Mouse (Mus musculus): ENCODE measurements around the gene Uevld. TPM values are rescaled to one million over a fixed set of nuclear protein-coding genes. Genes with fewer than 3 reads are reported as not detected.
"Not testable (repeated sequence)": the region's sequence is repeated elsewhere in the genome, so short reads cannot be mapped to it uniquely, and the experiment has no call there.

The Uevld gene
- polyA plus RNA-seq, 1 experiment from 2014 or later, result 5.5 TPM

DNA sequence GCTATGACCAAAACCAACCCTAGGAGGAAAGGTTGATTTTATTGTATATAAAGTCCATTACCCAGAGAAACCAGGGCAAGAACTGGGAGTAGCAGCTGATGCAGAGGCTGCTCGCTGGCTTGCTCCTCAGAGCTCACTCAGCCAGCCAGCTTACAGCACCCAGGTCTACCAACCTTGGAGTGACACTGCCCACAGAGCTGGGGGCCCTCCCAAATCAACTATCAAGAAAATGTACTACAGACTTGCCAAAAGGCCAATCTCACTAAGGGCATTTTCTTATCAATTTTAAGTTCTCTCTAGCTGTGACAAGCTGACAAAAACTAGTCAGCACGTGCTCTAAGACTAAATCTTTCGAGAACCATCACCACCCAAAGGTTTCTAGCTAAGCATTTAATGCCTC lies 37.2 kb upstream of the Uevld start:
- H3K36me3 ChIP-seq, result peaks cover 77% of the 10 kb centered on the region
- WGBS, result 97% methylated on average over 3 of the region's 3 CpGs

DNA sequence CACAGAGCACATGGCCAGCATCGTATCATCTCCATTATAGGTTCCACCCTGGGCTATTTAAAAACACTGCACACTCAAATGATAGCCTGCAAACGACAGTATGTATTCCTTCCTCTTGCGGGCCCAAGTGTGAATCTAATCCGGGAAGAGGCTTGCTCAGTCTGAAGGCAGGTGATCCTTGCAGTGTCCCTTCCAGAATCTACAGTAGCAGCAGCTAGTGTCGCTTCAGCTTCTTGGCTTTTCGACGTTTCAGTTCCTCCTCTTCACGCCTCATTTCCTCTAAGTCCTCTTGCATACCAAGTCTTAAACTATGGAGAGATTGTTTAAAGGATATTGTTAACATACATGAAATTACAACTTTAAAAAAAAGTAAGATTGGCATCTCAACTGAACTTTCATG lies 34.8 kb upstream of the Uevld start:
- Histone ChIP-seq H3K27me3 (no peaks in the 10 kb centered on the region), H3K4me1 (replicated peaks) (no peaks in the 10 kb centered on the region), H3K9ac (no peak overlapping the region), H3K27ac (replicated peaks) (no peak overlapping the region), H3K4me3 (no peak overlapping the region), H3K36me3 (peaks cover 69% of the 10 kb centered on the region), H3K9me3 (no peaks in the 10 kb centered on the region), H3K4me2 (no peak overlapping the region)
- no peak for ATAC-seq (ENCODE audit: low read depth)
- 71% methylated on average over 8 of the region's 8 CpGs for WGBS

More for the DNA sequence above, 37.2 kb upstream of the Uevld start:
- Histone ChIP-seq H3K9me3 (no peaks in the 10 kb centered on the region), H3K27ac (replicated peaks) (no peak overlapping the region), H3K27me3 (no peaks in the 10 kb centered on the region), H3K9ac (no peak overlapping the region), H3K4me1 (replicated peaks) (peaks cover 9% of the 10 kb centered on the region), H3K4me2 (no peak overlapping the region), H3K4me3 (no peak overlapping the region)
- no peak for ATAC-seq (ENCODE audit: low read depth)

DNA sequence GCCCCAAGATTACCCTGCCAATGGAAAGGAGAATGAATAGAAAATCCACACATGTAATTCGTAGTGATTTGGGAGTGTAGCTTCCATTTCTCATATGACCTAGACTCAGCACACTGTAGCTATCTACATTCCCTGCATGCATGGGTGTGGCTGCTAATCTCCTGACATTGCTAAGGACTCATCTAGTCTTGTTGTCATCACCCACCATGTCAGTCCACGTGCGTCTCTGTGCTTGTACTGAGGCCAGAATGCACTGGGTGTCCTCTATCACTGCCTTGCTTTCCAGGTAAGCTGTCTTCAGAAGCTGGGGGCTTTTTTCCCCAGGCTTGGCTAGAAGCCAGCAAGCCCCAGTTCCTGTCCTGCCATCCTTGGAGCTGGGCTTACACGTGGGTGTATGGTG lies 31.1 kb upstream of the Uevld start:
- 80% methylated on average over 4 of the region's 4 CpGs for WGBS
- not testable (repeated sequence) for H3K4me3 ChIP-seq; H3K9ac ChIP-seq; ATAC-seq (ENCODE audit: low read depth); H3K4me1 ChIP-seq (replicated peaks); H3K27ac ChIP-seq (replicated peaks); H3K27me3 ChIP-seq; H3K4me2 ChIP-seq; H3K9me3 ChIP-seq
- H3K36me3 ChIP-seq, result peaks cover 34% of the 10 kb centered on the region

DNA sequence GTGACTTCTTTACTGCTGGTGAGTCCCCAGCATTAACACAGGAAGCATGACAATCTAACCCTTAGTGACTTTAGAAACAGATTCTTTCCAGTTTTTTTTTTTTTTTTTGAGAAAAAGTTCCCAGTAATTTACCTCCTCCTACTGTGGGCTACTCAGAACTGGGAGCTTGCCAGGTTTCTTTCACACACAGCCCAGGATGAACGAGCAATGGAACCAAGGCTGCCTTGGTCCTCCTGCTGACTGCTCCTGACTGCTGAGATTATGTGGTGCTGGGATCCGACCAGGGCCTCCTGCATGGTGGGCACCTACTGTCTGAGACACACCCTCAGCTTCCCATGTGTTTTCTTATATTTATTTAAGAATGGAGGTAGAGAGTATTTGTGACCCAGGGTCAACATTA lies 28.7 kb upstream of the Uevld start:
- Histone ChIP-seq H3K27ac (replicated peaks) (no peak overlapping the region), H3K9me3 (no peaks in the 10 kb centered on the region), H3K27me3 (no peaks in the 10 kb centered on the region), H3K9ac (no peak overlapping the region), H3K4me1 (replicated peaks) (no peaks in the 10 kb centered on the region; the same call in 1 of the 2 replicates), H3K36me3 (peaks cover 15% of the 10 kb centered on the region), H3K4me2 (no peak overlapping the region), H3K4me3 (no peak overlapping the region)
- no peak for ATAC-seq (ENCODE audit: low read depth)
- 66% methylated on average over 2 of the region's 2 CpGs for WGBS

DNA sequence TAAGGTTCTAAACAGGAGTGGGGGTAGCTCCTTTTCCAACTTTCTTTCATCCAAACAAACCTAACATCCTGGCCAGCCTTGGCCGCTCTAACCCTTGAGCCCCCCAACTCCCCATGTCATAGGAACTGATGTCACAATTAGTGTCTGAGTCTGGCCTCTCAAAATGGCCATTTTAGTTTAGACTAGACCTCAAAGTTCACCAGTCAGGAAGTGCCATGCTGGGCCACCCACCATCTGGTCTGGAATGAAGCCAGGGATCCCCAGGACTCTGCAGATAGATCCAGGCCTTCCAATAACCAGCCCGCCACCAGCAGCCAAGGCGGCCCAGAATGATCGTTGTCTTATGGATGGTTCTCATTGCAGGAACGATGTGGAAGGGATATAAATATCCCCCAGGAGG lies 28.3 kb upstream of the Uevld start:
- Histone ChIP-seq H3K27ac (replicated peaks) (no peak overlapping the region), H3K4me2 (no peak overlapping the region)
- WGBS, result 54% methylated on average over 5 of the region's 5 CpGs

DNA sequence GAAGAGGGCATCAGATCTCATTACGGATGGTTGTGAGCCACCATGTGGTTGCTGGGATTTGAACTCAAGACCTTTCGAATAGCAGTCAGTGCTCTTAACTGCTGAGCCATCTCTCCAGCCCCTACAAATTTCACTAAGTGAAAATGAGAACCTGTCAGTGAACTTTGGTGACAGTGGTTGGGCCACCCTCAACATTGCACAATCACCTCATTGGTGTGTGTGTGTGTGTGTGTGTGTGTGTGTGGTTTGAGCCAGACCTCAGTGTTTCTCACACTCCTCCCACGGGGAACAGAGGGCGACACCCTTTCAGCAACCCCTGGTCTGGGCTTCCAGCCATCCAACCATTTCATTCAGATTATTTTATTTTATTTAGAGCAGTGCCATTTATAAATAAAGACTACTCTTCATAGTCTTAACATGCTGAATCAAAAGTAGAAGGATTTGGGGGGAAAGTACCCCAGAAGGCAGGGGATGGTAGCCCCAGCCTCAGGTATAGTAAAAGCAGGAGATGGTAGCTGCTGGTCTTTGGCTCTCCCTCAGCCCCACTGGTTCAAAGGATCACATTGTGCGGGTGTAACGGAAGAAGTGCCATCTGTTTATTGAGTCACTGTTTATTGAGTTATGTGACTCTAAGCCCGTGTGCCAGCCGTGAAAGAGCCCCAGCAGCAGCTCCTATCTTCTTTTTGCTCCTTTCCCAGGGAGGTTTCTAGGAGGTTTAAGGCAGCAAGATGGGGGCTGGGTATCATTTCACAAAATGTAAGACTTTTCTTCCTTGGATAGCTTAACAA lies 27.6 kb upstream of the Uevld start:
- H3K9ac ChIP-seq, result no peak overlapping the region
- H3K36me3 ChIP-seq, result 0 out of 2 replicates have a peak, but pooled peaks cover 5% of the 10 kb centered on the region
- H3K4me1 ChIP-seq (replicated peaks), result no peaks in the 10 kb centered on the region; the same call in 1 of the 2 replicates
- 56% methylated on average over 8 of the region's 8 CpGs for WGBS
- no peak overlapping the region for H3K4me3 ChIP-seq
- H3K27ac ChIP-seq (replicated peaks), result 0 out of 2 replicates have a peak overlapping the region, but pooled peaks have one; percentile 43
- no peak for ATAC-seq (ENCODE audit: low read depth)
- no peaks in the 10 kb centered on the region for H3K9me3 ChIP-seq
- no peak overlapping the region for H3K4me2 ChIP-seq
- H3K27me3 ChIP-seq, result no peaks in the 10 kb centered on the region

More for the DNA sequence above, 28.3 kb upstream of the Uevld start:
- H3K27me3 ChIP-seq, result no peaks in the 10 kb centered on the region
- H3K4me1 ChIP-seq (replicated peaks), result no peaks in the 10 kb centered on the region; the same call in 1 of the 2 replicates
- H3K4me3 ChIP-seq, result no peak overlapping the region
- H3K9ac ChIP-seq, result no peak overlapping the region
- no peak for ATAC-seq (ENCODE audit: low read depth)
- no peaks in the 10 kb centered on the region for H3K9me3 ChIP-seq
- H3K36me3 ChIP-seq, result peaks cover 11% of the 10 kb centered on the region

DNA sequence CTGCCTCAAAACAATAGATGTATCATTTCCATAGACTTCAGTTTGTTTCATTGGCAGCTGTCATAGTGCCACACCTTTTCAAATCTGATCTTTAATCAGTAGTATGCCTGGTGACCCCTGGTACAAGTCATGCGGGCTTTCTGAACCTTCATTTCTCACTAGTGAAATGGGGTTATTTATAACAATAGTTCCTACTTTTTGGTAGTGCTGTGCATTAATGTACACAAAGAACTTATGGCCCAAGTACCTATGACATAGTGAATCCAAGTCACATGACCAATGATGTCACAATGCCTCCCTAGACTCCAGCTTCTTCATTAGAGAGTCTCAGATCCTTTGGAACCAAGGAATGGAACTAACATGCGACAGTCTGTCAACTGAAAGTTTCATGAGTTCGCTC lies 25.0 kb upstream of the Uevld start, which contains the start of gene Gm9999:
Gm9999 (plus strand) TSS at position 301 of the 400 bp plus-strand sequence.
- Histone ChIP-seq H3K4me2 (no peak within 1 kb of the TSS), H3K27ac (replicated peaks) (no peak within 1 kb of the TSS), H3K4me3 (no peak within 1 kb of the TSS), H3K36me3 (no peaks in the 10 kb centered on the region), H3K9me3 (no peaks in the 10 kb centered on the region), H3K9ac (no peak within 1 kb of the TSS), H3K27me3 (no peaks in the 10 kb centered on the region), H3K4me1 (replicated peaks) (no peaks in the 10 kb centered on the region; the same call in 1 of the 2 replicates)
- ATAC-seq (ENCODE audit: low read depth), result no peak
- 96% methylated on average over 3 of the region's 3 CpGs for WGBS

DNA sequence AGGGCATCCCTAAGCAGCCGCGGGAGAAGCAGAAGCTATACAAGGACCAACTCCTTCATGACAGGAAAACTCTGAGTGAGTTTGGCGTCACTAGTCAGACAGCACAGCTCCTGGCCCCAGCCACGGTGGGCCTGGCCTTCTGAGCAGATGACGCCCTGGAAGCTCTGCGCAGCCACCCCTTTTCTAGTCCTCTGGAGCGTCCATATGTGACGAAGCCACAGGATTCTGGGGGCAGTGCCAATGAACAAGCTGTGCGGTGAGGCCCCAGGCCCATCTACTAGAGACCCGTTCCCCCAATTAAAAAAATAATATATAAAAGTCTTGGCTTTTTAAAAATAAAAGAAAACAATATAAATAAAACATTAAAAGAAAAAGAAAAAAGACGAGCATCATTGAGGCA lies 17.1 kb upstream of the Uevld start:
- 84% methylated on average over 11 of the region's 11 CpGs for WGBS
- no peak overlapping the region for H3K4me3 ChIP-seq
- no peaks in the 10 kb centered on the region for H3K4me1 ChIP-seq (replicated peaks)
- H3K27ac ChIP-seq (replicated peaks), result no peak overlapping the region
- no peaks in the 10 kb centered on the region for H3K27me3 ChIP-seq
- no peak for ATAC-seq (ENCODE audit: low read depth)
- no peaks in the 10 kb centered on the region for H3K9me3 ChIP-seq
- H3K9ac ChIP-seq, result no peak overlapping the region
- no peak overlapping the region for H3K4me2 ChIP-seq
- H3K36me3 ChIP-seq, result no peaks in the 10 kb centered on the region

DNA sequence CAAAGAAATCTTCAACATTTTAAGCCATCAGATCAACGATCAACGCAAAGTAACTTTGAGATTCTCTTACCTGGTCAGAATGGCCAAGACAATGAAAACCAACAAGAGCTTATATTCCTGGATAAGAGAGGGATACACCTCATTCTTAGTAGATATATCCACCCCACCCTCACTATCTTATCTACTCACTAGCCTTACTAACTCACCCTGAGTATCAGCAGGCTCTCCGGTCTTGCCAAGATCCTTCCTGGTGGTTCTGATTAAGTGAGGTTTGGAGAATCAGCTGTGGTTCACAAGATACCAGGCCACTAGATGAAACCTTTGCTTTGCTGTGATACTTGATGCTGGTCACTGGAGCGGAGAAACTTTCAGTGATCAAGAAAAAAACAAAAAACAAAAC lies 16.3 kb upstream of the Uevld start:
- no peaks in the 10 kb centered on the region for H3K36me3 ChIP-seq
- WGBS, result 98% methylated on average over 4 of the region's 4 CpGs
- no peak overlapping the region for H3K27ac ChIP-seq (replicated peaks)
- no peaks in the 10 kb centered on the region for H3K4me1 ChIP-seq (replicated peaks)
- no peak overlapping the region for H3K4me3 ChIP-seq
- H3K9ac ChIP-seq, result no peak overlapping the region
- ATAC-seq (ENCODE audit: low read depth), result no peak
- no peaks in the 10 kb centered on the region for H3K27me3 ChIP-seq
- no peaks in the 10 kb centered on the region for H3K9me3 ChIP-seq
- no peak overlapping the region for H3K4me2 ChIP-seq

DNA sequence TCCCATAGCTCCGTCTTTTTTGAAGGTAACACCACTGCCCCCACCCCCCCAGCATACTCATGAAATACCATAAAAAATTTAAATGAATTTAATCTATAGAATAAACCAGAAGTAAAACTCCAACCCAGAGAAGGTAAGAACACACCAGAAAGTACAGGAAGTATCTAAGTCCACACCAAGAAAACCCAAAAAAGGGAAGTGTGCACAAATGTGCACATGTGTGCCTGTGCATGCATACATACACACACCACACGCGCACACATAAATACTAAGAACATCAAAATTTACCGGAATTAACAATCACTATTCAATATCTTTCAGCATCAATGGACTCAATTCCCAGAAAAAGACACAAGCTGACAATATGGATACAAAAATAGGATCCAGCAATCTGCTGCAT lies 11.6 kb upstream of the Uevld start:
- no peaks in the 10 kb centered on the region for H3K4me1 ChIP-seq (replicated peaks)

DNA sequence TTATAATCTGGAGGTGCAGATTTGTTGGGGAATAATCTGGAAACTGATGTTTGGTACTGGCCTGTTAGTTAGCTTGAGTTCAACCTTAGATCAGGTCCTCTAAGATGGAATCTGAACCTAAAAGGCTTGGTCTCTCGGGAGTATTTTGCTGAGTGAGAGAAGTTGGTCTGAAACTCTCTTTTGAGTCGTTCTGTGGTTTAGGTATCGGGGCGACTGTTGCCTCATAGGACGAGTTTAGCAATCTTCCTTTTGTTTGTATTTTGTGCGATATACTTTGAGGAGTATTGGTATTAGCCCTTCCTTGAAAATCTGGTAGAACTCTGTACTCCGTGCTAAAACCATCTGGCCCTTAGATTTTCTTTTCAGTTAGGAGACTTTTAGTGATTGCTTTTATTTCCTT lies 5.7 kb upstream of the Uevld start:
- H3K4me2 ChIP-seq, result no peak overlapping the region
- no peak overlapping the region for H3K27ac ChIP-seq (replicated peaks)
- ATAC-seq (ENCODE audit: low read depth), result no peak
- H3K27me3 ChIP-seq, result peaks cover 11% of the 10 kb centered on the region
- H3K9ac ChIP-seq, result no peak overlapping the region
- peaks cover 14% of the 10 kb centered on the region for H3K4me1 ChIP-seq (replicated peaks)
- no peak overlapping the region for H3K4me3 ChIP-seq
- WGBS, result 87% methylated on average over 7 of the region's 7 CpGs
- no peaks in the 10 kb centered on the region for H3K36me3 ChIP-seq
- no peaks in the 10 kb centered on the region for H3K9me3 ChIP-seq

More for the DNA sequence above, 11.6 kb upstream of the Uevld start:
- no peak overlapping the region for H3K4me2 ChIP-seq
- no peaks in the 10 kb centered on the region for H3K36me3 ChIP-seq
- no peak for ATAC-seq (ENCODE audit: low read depth)
- WGBS, result 88% methylated on average over 4 of the region's 4 CpGs
- no peak overlapping the region for H3K4me3 ChIP-seq
- H3K9ac ChIP-seq, result no peak overlapping the region
- H3K9me3 ChIP-seq, result no peaks in the 10 kb centered on the region
- H3K27ac ChIP-seq (replicated peaks), result no peak overlapping the region
- no peaks in the 10 kb centered on the region for H3K27me3 ChIP-seq

DNA sequence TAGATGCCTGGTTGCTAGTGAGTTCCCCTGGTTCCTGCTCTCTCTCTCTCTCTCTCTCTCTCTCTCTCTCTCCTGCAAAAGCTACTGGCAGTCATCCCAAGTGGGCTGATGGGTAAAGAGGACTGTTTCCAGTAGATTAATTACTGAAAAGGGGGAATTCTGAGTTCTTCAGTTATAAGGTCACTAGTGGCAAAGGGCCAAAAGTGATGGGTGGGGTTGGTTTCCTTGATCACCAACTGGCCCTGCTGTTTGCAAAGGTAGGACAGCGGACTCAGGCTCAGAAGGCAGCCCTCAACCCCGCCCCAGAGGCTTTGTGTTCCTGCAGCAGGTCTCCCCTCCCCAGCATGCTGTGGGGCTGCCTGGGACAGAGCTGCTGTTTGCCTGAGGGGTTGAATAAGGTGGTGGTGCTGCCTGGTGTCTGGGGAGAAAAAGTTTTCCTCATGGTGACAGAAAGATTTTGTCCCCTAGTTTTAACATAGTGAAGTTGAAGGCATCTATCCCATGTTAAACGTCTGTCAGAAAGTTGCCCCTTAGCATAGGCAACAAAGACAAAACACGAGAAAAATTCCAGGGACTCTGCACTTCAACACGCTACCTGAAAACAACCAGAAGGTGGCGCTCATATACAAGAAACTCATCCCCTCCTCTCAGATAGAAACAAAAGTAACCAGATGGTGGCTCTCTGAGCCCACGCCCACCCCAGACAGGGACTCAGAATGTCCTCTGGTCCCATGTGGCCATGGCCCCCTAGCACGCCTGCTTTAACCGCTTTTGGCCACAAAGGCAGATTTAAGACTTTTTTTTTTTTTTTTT lies 4.7 kb upstream of the Uevld start:
- H3K9ac ChIP-seq, result peak overlapping the region; percentile 17; the same call in 1 of the 2 replicates

More for the DNA sequence above, 4.7 kb upstream of the Uevld start:
- H3K9me3 ChIP-seq, result no peaks in the 10 kb centered on the region
- peaks cover 17% of the 10 kb centered on the region for H3K4me1 ChIP-seq (replicated peaks)
- peak overlapping the region; percentile 35 for H3K4me2 ChIP-seq
- ATAC-seq (ENCODE audit: low read depth), result peak; percentile 62
- no peaks in the 10 kb centered on the region for H3K36me3 ChIP-seq
- H3K27ac ChIP-seq (replicated peaks), result peak overlapping the region; percentile 64
- H3K4me3 ChIP-seq, result no peak overlapping the region
- H3K27me3 ChIP-seq, result peaks cover 11% of the 10 kb centered on the region
- under 1% methylated on average over 9 of the region's 9 CpGs for WGBS
